14 mouse cellular contexts compared by ENCODE assay signal in genomic region chr11:61068866-61069265, GRCm38 (mm10). TPM values are rescaled to one million over a fixed set of nuclear protein-coding genes. Genes with fewer than 3 reads are reported as not detected.
DNase-seq lines count a peak whose midpoint lies in the region; ATAC-seq and TF ChIP-seq lines count a peak whose summit lies in the region.
"Had no signal": no experiment of that assay in that cellular context is flagged by ENCODE, and none has a peak within 500 bp of the region (broad histone marks: within the 10 kb centered on the region; RNA-seq: fewer than 3 reads in every experiment).

No protein-coding gene starts in this region.

- no peaks in the 10 kb centered on the region for H3K9me3 ChIP-seq in heart, embryonic 11.5 days (replicated peaks; ENCODE audit: control insufficient read depth, low read length)
- no peaks in the 10 kb centered on the region for H3K9me3 ChIP-seq in MEL (replicated peaks; ENCODE audit: insufficient read depth, low read length)
- no peaks in the 10 kb centered on the region for H3K9me3 ChIP-seq in intestine, embryonic 16.5 days (ENCODE audit: control insufficient read depth, low read length)
- H3K9me3 ChIP-seq: intestine, embryonic 15.5 days had no signal

- TF ChIP-seq CTCF in MEL (IDR thresholded peaks at IDR 0.05 in 2 of 3, conservative IDR thresholded peaks at IDR 0.05 in 1 of 3; ENCODE audit: control insufficient read depth in 1 of 3, insufficient read depth in 1 of 3, low read depth in 2 of 3, low read length in 3 of 3, poor library complexity in 1 of 3, severe bottlenecking in 1 of 3) = no peak

- no peak for TF ChIP-seq RAD21 in MEL (IDR thresholded peaks at IDR 0.05; ENCODE audit: low read depth, low read length)

- H3K79me2 ChIP-seq in MEL (ENCODE audit: control insufficient read depth, insufficient read depth, low read length, poor library complexity) = no peaks in the 10 kb centered on the region

- no peak overlapping the region for H3K4me3 ChIP-seq in heart, embryonic 11.5 days (ENCODE audit: low read depth, low read length)
- no peak overlapping the region for H3K4me3 ChIP-seq in MEL (ENCODE audit: control insufficient read depth in 1 of 2, insufficient read depth in 1 of 2, low read depth in 2 of 2, low read length in 2 of 2)
- no peak overlapping the region for H3K4me3 ChIP-seq in intestine, embryonic 16.5 days (ENCODE audit: low read length)
- H3K4me3 ChIP-seq: intestine, embryonic 15.5 days had no signal

- ATAC-seq in heart, embryonic 11.5 days (replicated peaks; ENCODE audit: insufficient number of reproducible peaks, low FRiP score, low TSS enrichment) = no peak
- ATAC-seq in frontal cortex, adult (ENCODE audit: low TSS enrichment) = peak; percentile 96
- ATAC-seq in intestine, embryonic 16.5 days = no peak
- ATAC-seq: activated CD4-positive, CD25-positive, alpha-beta regulatory T cell, adult 4 months; forebrain, embryonic 16.5 days; intestine, embryonic 15.5 days had no signal

- no peaks in the 10 kb centered on the region for H3K36me3 ChIP-seq in heart, embryonic 11.5 days (ENCODE audit: control insufficient read depth, insufficient read depth, low read length)
- H3K36me3 ChIP-seq in MEL (ENCODE audit: control insufficient read depth in 1 of 2, insufficient read depth in 2 of 2, low read length in 2 of 2) = no peaks in the 10 kb centered on the region
- no peaks in the 10 kb centered on the region for H3K36me3 ChIP-seq in intestine, embryonic 16.5 days (ENCODE audit: control insufficient read depth, insufficient read depth, low read length)
- H3K36me3 ChIP-seq: intestine, embryonic 15.5 days had no signal

- 0 out of 2 replicates have a peak overlapping the region, but pooled peaks have one; percentile 22 for H3K9ac ChIP-seq in heart, embryonic 11.5 days (ENCODE audit: low read depth, low read length)
- no peak overlapping the region for H3K9ac ChIP-seq in MEL (ENCODE audit: control insufficient read depth, low read depth, low read length, poor library complexity, severe bottlenecking)
- H3K9ac ChIP-seq in intestine, embryonic 16.5 days (ENCODE audit: low read depth, low read length) = no peak overlapping the region
- H3K9ac ChIP-seq: intestine, embryonic 15.5 days had no signal

- peaks cover 15% of the 10 kb centered on the region for H3K4me1 ChIP-seq in heart, embryonic 11.5 days (ENCODE audit: control insufficient read depth, insufficient read depth, low read length)
- peaks cover 0 to 16% of the 10 kb centered on the region in 2 experiments; a peak in 2 of 4 replicates for H3K4me1 ChIP-seq in MEL (ENCODE audit: control insufficient read depth in 1 of 2, insufficient read depth in 2 of 2, low read length in 2 of 2)
- peaks cover 8% of the 10 kb centered on the region; the same call in 1 of the 2 replicates for H3K4me1 ChIP-seq in intestine, embryonic 16.5 days (ENCODE audit: control insufficient read depth, insufficient read depth, low read length)

- H3K27ac ChIP-seq in heart, embryonic 11.5 days (ENCODE audit: low read depth, low read length) = no peak overlapping the region; the same call in 1 of the 2 replicates
- no peak overlapping the region for H3K27ac ChIP-seq in MEL (ENCODE audit: control insufficient read depth, low read depth, low read length)
- no peak overlapping the region for H3K27ac ChIP-seq in intestine, embryonic 16.5 days (ENCODE audit: low read length)
- H3K27ac ChIP-seq: intestine, embryonic 15.5 days had no signal

- intact Hi-C loops in heart, postnatal 14 days (cut with DNase I) = no loop called here
- intact Hi-C loops in left cerebral cortex, postnatal 10 days (cut with DNase I) = no loop called here

- TF ChIP-seq EP300 in MEL (IDR thresholded peaks at IDR 0.05; ENCODE audit: low read depth in 1 of 2, low read length in 2 of 2) = no peak

- WGBS in heart, embryonic 11.5 days (ENCODE audit: insufficient replicate concordance) = 76% methylated on average over 10 of the region's 10 CpGs
- 75% methylated on average over 10 of the region's 10 CpGs for WGBS in intestine, embryonic 16.5 days

- H3K4me2 ChIP-seq in heart, embryonic 11.5 days = no peak overlapping the region
- no peak overlapping the region for H3K4me2 ChIP-seq in intestine, embryonic 16.5 days (ENCODE audit: low read depth, low read length)
- H3K4me2 ChIP-seq: intestine, embryonic 15.5 days had no signal

- H3K27me3 ChIP-seq in heart, embryonic 11.5 days (ENCODE audit: control insufficient read depth, insufficient read depth, low read length) = no peaks in the 10 kb centered on the region
- H3K27me3 ChIP-seq in MEL (ENCODE audit: control insufficient read depth in 1 of 2, insufficient read depth in 2 of 2, low read length in 2 of 2) = peaks cover 4 to 6% of the 10 kb centered on the region in 2 experiments
- no peaks in the 10 kb centered on the region for H3K27me3 ChIP-seq in intestine, embryonic 16.5 days (replicated peaks; ENCODE audit: control insufficient read depth, insufficient read depth, low read length)
- H3K27me3 ChIP-seq: intestine, embryonic 15.5 days had no signal

- TF ChIP-seq POLR2A in MEL (IDR thresholded peaks at IDR 0.05; ENCODE audit: control insufficient read depth in 1 of 2, insufficient read depth in 1 of 2, low read depth in 1 of 2, low read length in 2 of 2, poor library complexity in 1 of 2) = no peak

- DNase-seq in heart, postnatal 14 days = no peak
- peak; percentile 31 for DNase-seq in MEL (ENCODE audit: low read depth, low spot score)
- DNase-seq in left cerebral cortex, postnatal 10 days (ENCODE audit: extremely low spot score in 1 of 2, low spot score in 2 of 2) = peak; percentile 39 to 65
- DNase-seq in urinary bladder, postnatal 36 days (ENCODE audit: low spot score in 2 of 2) = no peak
- no peak for DNase-seq in c-Kit-positive CD71-positive TER-119-positive erythroid progenitor cells, embryonic 14.5 days (ENCODE audit: low spot score)
- DNase-seq: lung, postnatal 36 days; thymus, postnatal 25 days had no signal

TF ChIP-seq in MEL, 35 proteins besides CTCF, POLR2A, EP300 and RAD21:
- TF ChIP-seq ZKSCAN1 (IDR thresholded peaks at IDR 0.05; ENCODE audit: low read depth, low read length) (no peak), USF1 (IDR thresholded peaks at IDR 0.05; ENCODE audit: low read depth, low read length) (no peak), MAZ (IDR thresholded peaks at IDR 0.05; ENCODE audit: low read depth, low read length) (no peak), MYB (IDR thresholded peaks at IDR 0.05; ENCODE audit: low read depth, low read length) (no peak), POLR2AphosphoS5 (IDR thresholded peaks at IDR 0.05; ENCODE audit: borderline replicate concordance, low read depth, low read length) (no peak), KAT2A (conservative IDR thresholded peaks at IDR 0.05; ENCODE audit: low read depth, low read length) (no peak), MAX (IDR thresholded peaks at IDR 0.05; ENCODE audit: low read length) (no peak), MAFK (IDR thresholded peaks at IDR 0.05; ENCODE audit: borderline replicate concordance, low read depth, low read length) (no peak), E2F4 (IDR thresholded peaks at IDR 0.05; ENCODE audit: borderline replicate concordance, low read depth, low read length) (no peak), ZNF384 (IDR thresholded peaks at IDR 0.05; ENCODE audit: low read depth, low read length) (no peak), ELF1 (IDR thresholded peaks at IDR 0.05; ENCODE audit: low read depth, low read length) (no peak), UBTF (IDR thresholded peaks at IDR 0.05; ENCODE audit: borderline replicate concordance, insufficient read depth, low read depth, low read length) (no peak), CHD1 (IDR thresholded peaks at IDR 0.05; ENCODE audit: low read depth, low read length) (no peak), CHD2 (IDR thresholded peaks at IDR 0.05; ENCODE audit: low read length) (no peak), SIN3A (IDR thresholded peaks at IDR 0.05; ENCODE audit: low read length) (no peak), MXI1 (IDR thresholded peaks at IDR 0.05; ENCODE audit: low read depth, low read length) (no peak), RCOR1 (IDR thresholded peaks at IDR 0.05; ENCODE audit: low read depth, low read length) (no peak), HCFC1 (IDR thresholded peaks at IDR 0.05; ENCODE audit: low read depth, low read length) (no peak), USF2 (IDR thresholded peaks at IDR 0.05; ENCODE audit: borderline replicate concordance in 1 of 2, insufficient read depth in 1 of 2, low read depth in 1 of 2, low read length in 2 of 2) (no peak)

RNA-seq across cellular contexts. Expression of gene Kcnj12, which starts 46.5 kb away (rescaled TPM):
- polyA plus RNA-seq in heart, embryonic 11.5 days (2014; fragmentation: Nextera tagmentation; extraction: Ambion mirVana) = 1.5 and 2.0 TPM in 2 replicates
- total RNA-seq in heart, postnatal 14 days (2021) = 10 to 100 TPM; 27.5 to 29.0 TPM
- total RNA-seq in MEL (2012; rRNA removed) = not detected in 2 replicates
- polyA plus RNA-seq in MEL (2012; ENCODE audit: insufficient read depth in 1 of 2, insufficient read length in 2 of 2, low read depth in 1 of 2, low replicate concordance in 2 of 2, missing spikeins in 1 of 2) = not detected
- 1 to 10 TPM; 8.2 to 8.3 TPM for total RNA-seq in left cerebral cortex, postnatal 10 days (2021)
- 0.71 and 1.1 TPM in 2 replicates for polyA plus RNA-seq in intestine, embryonic 16.5 days (2015; fragmentation: Nextera tagmentation; extraction: Ambion mirVana)
- total RNA-seq: CH12.LX had no signal
- polyA plus RNA-seq: activated CD4-positive, CD25-positive, alpha-beta regulatory T cell, adult 4 months had no signal

RNA-seq across cellular contexts. Expression of gene Tnfrsf13b, which starts 57.7 kb away (rescaled TPM):
- polyA plus RNA-seq in heart, embryonic 11.5 days (2014; fragmentation: Nextera tagmentation; extraction: Ambion mirVana) = 1.4 and 2.2 TPM in 2 replicates
- 1 to 10 TPM in 1 of 2 experiments, under 1 TPM in 1; 0.91 to 1.1 TPM for total RNA-seq in heart, postnatal 14 days (2021)
- 7.7 and 11.9 TPM in 2 replicates for total RNA-seq in MEL (2012; rRNA removed)
- polyA plus RNA-seq in MEL (2012; ENCODE audit: insufficient read depth in 1 of 2, insufficient read length in 2 of 2, low read depth in 1 of 2, low replicate concordance in 2 of 2, missing spikeins in 1 of 2) = 10 to 100 TPM in 1 of 2 experiments, not detected in 1; 17.9 TPM
- 1 to 10 TPM; 2.1 to 2.5 TPM for total RNA-seq in left cerebral cortex, postnatal 10 days (2021)
- 1.8 and 2.5 TPM in 2 replicates for polyA plus RNA-seq in intestine, embryonic 16.5 days (2015; fragmentation: Nextera tagmentation; extraction: Ambion mirVana)

Comparison
In these comparisons a context has a peak if more than half of its experiments do, and no peak if none do; other contexts are left out.
1. DNase-seq: peak in MEL (single experiment) and left cerebral cortex, postnatal 10 days (2 of 2); none in heart, postnatal 14 days (0 of 2), urinary bladder, postnatal 36 days (0 of 2) and c-Kit-positive CD71-positive TER-119-positive erythroid progenitor cells, embryonic 14.5 days (single experiment).